Mouse (Mus musculus) hindbrain, embryonic 11.5 days (tissue): ENCODE data around the gene Ost4. TPM values are rescaled to one million over a fixed set of nuclear protein-coding genes. Genes with fewer than 3 reads are reported as not detected.
A peak's percentile ranks its signal among the peaks of the same experiment; 100 is the strongest.

ENCODE experiments used
- ATAC-seq: fragments of 200-750 bp; cut with Nextera tagmentation; 2 replicates; pipeline ENCODE4 v1.8.0; 2017; ENCODE audit warnings: mild to moderate bottlenecking, moderate TSS enrichment, moderate library complexity; ENCODE audit not compliant: low FRiP score
- DNase-seq: peaks from one replicate; pipeline ENCODE4 v3.0.0-alpha.2; 2015; ENCODE audit warnings: low spot score
- H3K27ac ChIP-seq: fragments of 300-500 bp; sonication (generic); 2 replicates; pipeline ENCODE4 v1.5.1; 2014; ENCODE audit warnings: mild to moderate bottlenecking, low read depth, low read length
- H3K27me3 ChIP-seq: fragments of 300-500 bp; sonication (generic); 2 replicates; pipeline ENCODE4 v1.6.1; 2014; ENCODE audit warnings: mild to moderate bottlenecking, low read length, moderate library complexity, mixed read lengths; ENCODE audit not compliant: control insufficient read depth, insufficient read depth
- H3K36me3 ChIP-seq: fragments of 300-500 bp; sonication (generic); 2 replicates; pipeline ENCODE4 v1.6.1; 2014; ENCODE audit warnings: mild to moderate bottlenecking, low read length, moderate library complexity, mixed read lengths; ENCODE audit not compliant: control insufficient read depth, insufficient read depth
- H3K4me1 ChIP-seq: fragments of 300-500 bp; sonication (generic); replicated peaks from 2 replicates; pipeline ENCODE4 v1.6.1; 2014; ENCODE audit warnings: low read length, mixed read lengths; ENCODE audit not compliant: control insufficient read depth, insufficient read depth
- H3K4me2 ChIP-seq: fragments of 300-500 bp; sonication (generic); replicated peaks from 2 replicates; pipeline ENCODE4 v1.6.1; 2014; ENCODE audit warnings: mild to moderate bottlenecking, low read depth, low read length
- H3K4me3 ChIP-seq: fragments of 300-500 bp; sonication (generic); 2 replicates; pipeline ENCODE4 v1.5.1; 2014; ENCODE audit warnings: low read depth, low read length
- H3K9ac ChIP-seq: fragments of 300-500 bp; sonication (generic); 2 replicates; pipeline ENCODE4 v1.6.1; 2014; ENCODE audit warnings: low read depth, low read length
- H3K9me3 ChIP-seq: fragments of 300-500 bp; sonication (generic); 2 replicates; pipeline ENCODE4 v1.6.1; 2016; ENCODE audit warnings: low read length; ENCODE audit not compliant: control insufficient read depth
- WGBS: fragments of 180-500 bp; shearing (Covaris S2); extraction: QIAGEN DNeasy Blood & Tissue Kit; methylation state at CpG from one replicate; pipeline ENCODE4 v1.1.7; 2014; 5-methylcytosine and 5-hydroxymethylcytosine counted together
- polyA plus RNA-seq: library from polyadenylated mRNA; unstranded; fragments of >200 nt; fragmentation: Nextera tagmentation; extraction: Ambion mirVana; gene quantifications from 2 replicates; pipeline ENCODE4 v1.2.1, GENCODE M21; 2014

Gene Ost4
- polyA plus RNA-seq, 1 experiment from 2014 or later, result 338 TPM

GRCm38 (mm10) chr5:30949654-30950326, 42.2 kb upstream of the Ost4 start:
- H3K4me3 ChIP-seq, result peak overlapping the region; percentile 46
- WGBS, result under 1% methylated on average over 31 of the region's 31 CpGs
- peak; percentile 92 for ATAC-seq

GRCm38 (mm10) chr5:30948620-30949019, 41.0 kb upstream of the Ost4 start:
- Histone ChIP-seq H3K27me3 (0 out of 2 replicates have a peak, but pooled peaks cover 8% of the 10 kb centered on the region), H3K9me3 (no peaks in the 10 kb centered on the region), H3K4me2 (no peak overlapping the region), H3K9ac (no peak overlapping the region), H3K4me1 (no peaks in the 10 kb centered on the region; the same call in 1 of the 2 replicates), H3K36me3 (no peaks in the 10 kb centered on the region), H3K4me3 (no peak overlapping the region), H3K27ac (no peak overlapping the region)
- ATAC-seq, result no peak
- 69% methylated on average over 5 of the region's 5 CpGs for WGBS
- no peak for DNase-seq

More at GRCm38 (mm10) chr5:30949654-30950326, 42.2 kb upstream of the Ost4 start:
- DNase-seq, result peak; percentile 91
- peaks cover 2% of the 10 kb centered on the region; the same call in 1 of the 2 replicates for H3K36me3 ChIP-seq
- H3K4me1 ChIP-seq, result no peaks in the 10 kb centered on the region; the same call in 1 of the 2 replicates
- H3K27ac ChIP-seq, result 0 out of 2 replicates have a peak overlapping the region, but pooled peaks have one; percentile 3
- peak overlapping the region; percentile 74 for H3K4me2 ChIP-seq
- no peaks in the 10 kb centered on the region for H3K9me3 ChIP-seq
- H3K27me3 ChIP-seq, result 0 out of 2 replicates have a peak, but pooled peaks cover 6% of the 10 kb centered on the region
- peak overlapping the region; percentile 56 for H3K9ac ChIP-seq

GRCm38 (mm10) chr5:30944956-30945781, 37.6 kb upstream of the Ost4 start, which contains the start of gene Cgref1:
Gene Cgref1 (minus strand): TSS chr5:30945591.
- 5% methylated on average over 41 of the region's 44 CpGs for WGBS
- no peak within 1 kb of the TSS for H3K27ac ChIP-seq

GRCm38 (mm10) chr5:30944344-30944743, 36.8 kb upstream of the Ost4 start:
- no peaks in the 10 kb centered on the region for H3K9me3 ChIP-seq
- no peak overlapping the region for H3K9ac ChIP-seq
- H3K4me3 ChIP-seq, result no peak overlapping the region
- H3K27me3 ChIP-seq, result 0 out of 2 replicates have a peak, but pooled peaks cover 8% of the 10 kb centered on the region
- H3K4me2 ChIP-seq, result no peak overlapping the region
- DNase-seq (no peak), ATAC-seq (no peak)
- no peaks in the 10 kb centered on the region for H3K36me3 ChIP-seq
- H3K4me1 ChIP-seq, result no peaks in the 10 kb centered on the region; the same call in 1 of the 2 replicates
- no peak overlapping the region for H3K27ac ChIP-seq
- 88% methylated on average over 6 of the region's 6 CpGs for WGBS

More at GRCm38 (mm10) chr5:30944956-30945781, 37.6 kb upstream of the Ost4 start, which contains the start of gene Cgref1:
- Histone ChIP-seq H3K4me2 (peak within 1 kb of the TSS; percentile 89), H3K9me3 (no peaks in the 10 kb centered on the region), H3K9ac (peak within 1 kb of the TSS; percentile 68), H3K36me3 (no peaks in the 10 kb centered on the region), H3K4me1 (no peaks in the 10 kb centered on the region; the same call in 1 of the 2 replicates), H3K4me3 (peak within 1 kb of the TSS; percentile 44), H3K27me3 (0 out of 2 replicates have a peak, but pooled peaks cover 8% of the 10 kb centered on the region)
- ATAC-seq, result peak; percentile 58
- DNase-seq, result peak; percentile 63

- H3K9ac ChIP-seq, result no peak overlapping the region
- H3K4me3 ChIP-seq, result no peak overlapping the region
- no peaks in the 10 kb centered on the region for H3K4me1 ChIP-seq
- H3K9me3 ChIP-seq, result no peaks in the 10 kb centered on the region
- no peak overlapping the region for H3K27ac ChIP-seq
- WGBS, result 93% methylated on average over 2 of the region's 2 CpGs
- H3K36me3 ChIP-seq, result no peaks in the 10 kb centered on the region
- 0 out of 2 replicates have a peak, but pooled peaks cover 8% of the 10 kb centered on the region for H3K27me3 ChIP-seq
- no peak overlapping the region for H3K4me2 ChIP-seq
- DNase-seq, result no peak
- no peak for ATAC-seq
Measured at GRCm38 (mm10) chr5:30943004-30943403, 35.4 kb upstream of the Ost4 start.

GRCm38 (mm10) chr5:30934725-30935461, 27.3 kb upstream of the Ost4 start:
- WGBS, result 91% methylated on average over 5 of the region's 5 CpGs

GRCm38 (mm10) chr5:30933705-30934104, 26.1 kb upstream of the Ost4 start:
- Histone ChIP-seq H3K9ac (no peak overlapping the region), H3K4me2 (no peak overlapping the region), H3K27ac (no peak overlapping the region), H3K9me3 (no peaks in the 10 kb centered on the region), H3K27me3 (no peaks in the 10 kb centered on the region), H3K4me1 (no peaks in the 10 kb centered on the region), H3K4me3 (no peak overlapping the region), H3K36me3 (no peaks in the 10 kb centered on the region)
- WGBS, result 73% methylated on average over 5 of the region's 5 CpGs
- DNase-seq, result no peak
- ATAC-seq, result no peak

More at GRCm38 (mm10) chr5:30934725-30935461, 27.3 kb upstream of the Ost4 start:
- H3K9ac ChIP-seq, result no peak overlapping the region
- H3K27me3 ChIP-seq, result no peaks in the 10 kb centered on the region
- H3K4me1 ChIP-seq, result no peaks in the 10 kb centered on the region
- H3K9me3 ChIP-seq, result no peaks in the 10 kb centered on the region
- no peak for DNase-seq
- ATAC-seq, result no peak
- no peak overlapping the region for H3K4me3 ChIP-seq
- no peak overlapping the region for H3K4me2 ChIP-seq
- no peak overlapping the region for H3K27ac ChIP-seq
- H3K36me3 ChIP-seq, result no peaks in the 10 kb centered on the region

- H3K9ac ChIP-seq, result no peak overlapping the region
- DNase-seq (no peak), ATAC-seq (no peak)
- 78% methylated on average over 4 of the region's 4 CpGs for WGBS
- H3K36me3 ChIP-seq, result no peaks in the 10 kb centered on the region
- no peak overlapping the region for H3K27ac ChIP-seq
- H3K27me3 ChIP-seq, result no peaks in the 10 kb centered on the region
- H3K9me3 ChIP-seq, result no peaks in the 10 kb centered on the region
- no peak overlapping the region for H3K4me2 ChIP-seq
- H3K4me3 ChIP-seq, result no peak overlapping the region
- no peaks in the 10 kb centered on the region for H3K4me1 ChIP-seq
Measured at GRCm38 (mm10) chr5:30931378-30931777, 23.8 kb upstream of the Ost4 start.
